Mouse (Mus musculus): ENCODE results near the gene Meis3. TPM values are rescaled to one million over a fixed set of nuclear protein-coding genes. Genes with fewer than 3 reads are reported as not detected.

Meis3 gene
- 1 to 10 TPM in 1 of 2 experiments, under 1 TPM in 1; 0.43 to 5.6 TPM for polyA plus RNA-seq (2012; fragmentation: generic; extraction: Trizol)

DNA sequence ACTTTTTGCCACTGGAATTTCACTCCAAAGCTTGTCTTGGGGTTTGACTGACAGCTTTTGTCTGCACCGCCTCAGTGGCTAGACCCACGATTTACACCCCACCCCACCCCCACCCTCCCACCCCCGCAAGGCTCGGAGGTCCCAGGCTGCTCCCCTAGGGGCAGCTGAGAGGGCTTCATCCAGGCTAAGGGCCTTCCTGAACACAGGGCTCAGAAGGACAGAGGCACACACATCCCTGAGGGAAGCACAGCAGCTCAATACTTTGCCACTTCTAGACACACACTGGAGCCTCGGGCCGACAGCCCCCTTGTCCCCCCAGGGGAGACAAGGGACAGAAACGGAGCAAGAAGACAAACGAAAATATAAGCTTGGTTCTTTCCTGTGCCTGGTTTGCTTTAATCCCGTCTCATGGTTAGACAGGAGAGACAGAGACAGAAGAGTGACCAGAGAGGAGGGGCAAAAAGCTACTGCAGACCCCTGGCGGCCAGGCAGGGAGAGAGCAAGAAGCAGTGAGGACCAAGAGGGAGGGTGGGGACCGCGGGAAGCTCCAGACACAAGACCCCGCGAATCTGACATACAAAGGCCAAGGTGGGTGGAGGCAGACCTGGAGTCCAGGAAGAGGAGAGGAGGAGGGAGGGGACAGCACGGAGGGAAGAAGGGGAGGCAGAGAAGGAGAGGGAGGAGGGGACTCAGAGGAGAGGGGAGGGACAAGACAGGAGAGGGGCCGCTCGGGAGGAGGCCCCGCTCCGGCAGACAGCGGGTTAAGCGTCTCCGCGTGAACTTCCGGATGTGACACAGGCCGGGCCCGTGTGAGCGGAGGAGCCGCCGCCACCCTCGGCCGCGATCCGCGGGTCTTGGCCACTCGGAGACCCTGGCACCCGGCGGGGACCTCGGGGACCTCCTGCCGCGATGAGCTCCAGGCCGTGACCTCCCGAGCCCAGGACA, at the start of gene Meis3:
Gene Meis3 (plus strand): TSS at position 494 of the 945 bp plus-strand sequence.

DNA sequence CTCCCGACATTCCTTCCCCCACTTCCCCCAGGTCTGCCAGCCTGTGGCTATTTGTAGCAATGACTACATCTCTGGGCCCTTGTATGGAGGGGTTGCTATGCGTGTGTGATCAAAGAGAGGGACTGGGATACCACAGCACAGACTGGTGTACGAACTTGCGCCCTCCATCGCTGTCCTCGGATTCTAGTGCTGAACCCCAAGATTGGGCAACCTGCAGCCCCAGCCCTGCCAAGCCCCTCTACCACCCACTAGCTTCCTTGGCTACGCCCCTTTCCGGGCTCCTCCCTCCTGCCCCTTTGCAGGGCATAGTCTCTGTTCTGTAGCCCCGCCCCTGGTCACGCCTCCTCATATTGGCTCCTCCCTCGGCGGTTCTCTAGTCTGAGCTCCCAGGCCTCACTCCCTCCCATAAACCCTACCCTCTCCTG, 45.5 kb upstream of the Meis3 start, which contains the start of gene Slc8a2:
Gene Slc8a2 (plus strand): TSS at position 406 of the 425 bp plus-strand sequence.

DNA sequence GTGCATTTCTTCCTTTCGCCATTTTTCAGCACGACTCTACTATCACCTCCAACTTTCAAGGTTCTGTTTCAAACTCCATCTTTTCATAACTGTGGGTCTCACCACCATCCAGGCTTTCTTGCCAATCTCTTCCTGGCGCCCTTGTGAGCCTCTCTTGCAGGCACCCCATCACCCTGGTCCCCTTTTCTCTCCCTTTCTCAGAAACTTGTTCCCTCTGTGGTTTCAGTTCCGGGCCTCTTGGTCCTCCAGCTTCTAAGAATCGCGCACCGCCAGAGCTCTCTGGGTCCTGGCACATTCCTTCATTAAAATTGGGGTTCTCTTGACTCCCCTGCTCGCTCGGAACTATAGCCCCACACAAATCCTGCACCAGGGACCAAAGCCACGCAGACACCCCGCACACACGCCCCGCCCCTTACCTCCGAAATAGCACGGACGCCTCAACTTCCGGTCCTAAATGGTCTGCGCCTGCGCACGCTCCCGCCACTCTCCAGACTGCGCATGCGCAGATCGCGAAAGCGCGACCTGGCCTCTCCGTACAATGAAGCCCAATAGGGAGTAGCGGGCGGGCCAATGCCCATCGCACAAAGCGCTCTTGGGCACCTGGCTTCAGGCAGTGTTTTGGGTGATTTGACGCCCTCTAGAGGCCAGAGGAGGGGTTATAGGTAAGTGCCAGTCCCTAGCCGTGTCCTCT, 46.8 kb downstream of the Meis3 start, which contains the start of gene Dhx34:
Gene Dhx34 (minus strand): TSS at position 456 of the 691 bp plus-strand sequence.

Other genes with a start within 250 kb of the Meis3 start
- 100 to 1,000 TPM; 323 to 348 TPM for gene Nop53, start 229.0 kb upstream of the Meis3 start, polyA plus RNA-seq (2012; fragmentation: generic; extraction: Trizol)
- gene Ehd2, start 207.5 kb upstream of the Meis3 start, polyA plus RNA-seq (2012; fragmentation: generic; extraction: Trizol), result 100 to 1,000 TPM in 1 of 2 experiments, 10 to 100 TPM in 1; 68.9 to 184 TPM
- gene Bicra, start 127.2 kb upstream of the Meis3 start, polyA plus RNA-seq (2012; fragmentation: generic; extraction: Trizol), result 1 to 10 TPM in 1 of 2 experiments, under 1 TPM in 1; 0.85 to 7.8 TPM
- gene Zfp541, start 113.3 kb upstream of the Meis3 start, polyA plus RNA-seq (2012; fragmentation: generic; extraction: Trizol), result under 1 TPM in 1 of 2 experiments, not detected in 1; 0.02 TPM
- 100 to 1,000 TPM in 1 of 2 experiments, 10 to 100 TPM in 1; 94.8 to 117 TPM for gene Napa, start 76.6 kb upstream of the Meis3 start, polyA plus RNA-seq (2012; fragmentation: generic; extraction: Trizol)
- 10 to 100 TPM; 22.0 to 35.8 TPM for gene Kptn, start 55.2 kb upstream of the Meis3 start, polyA plus RNA-seq (2012; fragmentation: generic; extraction: Trizol)
- gene Slc8a2, start 45.3 kb upstream of the Meis3 start, polyA plus RNA-seq (2012; fragmentation: generic; extraction: Trizol), result under 1 TPM in 1 of 2 experiments, not detected in 1; 0.37 TPM
- 10 to 100 TPM in 1 of 2 experiments, 1 to 10 TPM in 1; 7.0 to 11.8 TPM for gene Dhx34, start 46.9 kb downstream of the Meis3 start, polyA plus RNA-seq (2012; fragmentation: generic; extraction: Trizol)
- not detected for gene C5ar2, start 69.1 kb downstream of the Meis3 start, polyA plus RNA-seq (2012; fragmentation: generic; extraction: Trizol)
- gene C5ar1, start 84.5 kb downstream of the Meis3 start, polyA plus RNA-seq (2012; fragmentation: generic; extraction: Trizol), result not detected
- gene Inafm1, start 98.5 kb downstream of the Meis3 start, polyA plus RNA-seq (2012; fragmentation: generic; extraction: Trizol), result 10 to 100 TPM in 1 of 2 experiments, 1 to 10 TPM in 1; 6.0 to 31.6 TPM
- gene Ccdc9, start 111.7 kb downstream of the Meis3 start, polyA plus RNA-seq (2012; fragmentation: generic; extraction: Trizol), result 10 to 100 TPM; 16.9 to 48.0 TPM
- 10 to 100 TPM in 1 of 2 experiments, 1 to 10 TPM in 1; 6.2 to 26.3 TPM for gene Bbc3, start 133.3 kb downstream of the Meis3 start, polyA plus RNA-seq (2012; fragmentation: generic; extraction: Trizol)
- gene Sae1, start 212.7 kb downstream of the Meis3 start, polyA plus RNA-seq (2012; fragmentation: generic; extraction: Trizol), result 100 to 1,000 TPM; 106 to 121 TPM
- gene Zc3h4, start 225.8 kb downstream of the Meis3 start, polyA plus RNA-seq (2012; fragmentation: generic; extraction: Trizol), result 10 to 100 TPM in 1 of 2 experiments, 1 to 10 TPM in 1; 7.3 to 31.0 TPM

Data from C3H10T1/2 (cell line).